Mouse (Mus musculus): ENCODE measurements around the gene Sdk2. TPM values are rescaled to one million over a fixed set of nuclear protein-coding genes. Genes with fewer than 3 reads are reported as not detected.

Sdk2 gene
- polyA plus RNA-seq, 1 experiment from 2014 or later: 4.3 TPM

DNA sequence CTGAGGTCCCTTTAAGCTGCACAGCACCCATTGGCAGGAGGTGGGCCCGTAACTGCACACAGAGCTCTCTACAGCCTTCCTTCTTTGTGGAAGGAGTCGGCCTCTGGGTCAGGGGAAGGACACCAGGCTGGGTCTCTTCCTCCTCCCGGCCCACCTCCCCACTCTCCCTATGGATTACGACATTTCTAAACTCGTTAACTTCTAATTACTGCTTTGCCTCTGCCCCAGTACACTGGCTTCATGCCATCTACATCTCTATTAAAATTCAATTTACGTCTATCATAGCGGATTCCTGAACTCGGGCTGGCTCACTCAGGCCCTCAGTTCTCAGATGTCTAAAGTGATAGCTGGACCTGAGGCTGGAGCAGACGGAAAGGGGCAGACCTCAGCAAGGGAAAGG is 133.2 kb downstream of the Sdk2 start:
- H3K4me1 ChIP-seq (replicated peaks): peaks cover 71% of the 10 kb centered on the region
- no peaks in the 10 kb centered on the region for H3K9me3 ChIP-seq
- peak overlapping the region; percentile 59; the same call in 1 of the 2 replicates for H3K27ac ChIP-seq
- no peak for DNase-seq (ENCODE audit: low spot score)
- no peaks in the 10 kb centered on the region for H3K27me3 ChIP-seq (ENCODE audit: insufficient read depth, poor library complexity, severe bottlenecking)
- 74% methylated on average over 9 of the region's 9 CpGs for WGBS
- no peak overlapping the region for H3K4me3 ChIP-seq
- no peaks in the 10 kb centered on the region for H3K36me3 ChIP-seq

DNA sequence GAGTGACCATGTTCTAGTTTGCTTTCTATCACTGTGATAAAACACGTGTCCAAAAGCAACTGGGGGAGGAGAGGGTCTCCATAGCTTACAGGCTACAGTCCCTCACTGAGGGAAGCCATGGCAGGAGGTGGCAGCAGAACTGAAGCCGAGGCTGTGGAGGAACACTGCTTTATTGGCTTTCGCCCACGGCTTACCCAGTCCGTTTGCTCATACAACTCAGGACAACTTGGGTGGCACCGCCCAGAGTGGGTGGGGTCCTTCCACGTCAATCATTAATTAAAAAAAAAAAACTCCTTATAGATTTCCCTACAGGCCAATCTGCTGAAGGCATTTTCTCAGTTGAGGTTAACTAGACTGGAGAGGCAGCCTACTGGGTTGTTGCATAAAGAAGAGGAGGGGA is 133.9 kb downstream of the Sdk2 start:
- no peaks in the 10 kb centered on the region for H3K9me3 ChIP-seq
- no peak overlapping the region for H3K27ac ChIP-seq
- H3K36me3 ChIP-seq: no peaks in the 10 kb centered on the region
- 65% methylated on average over 7 of the region's 7 CpGs for WGBS
- peaks cover 79% of the 10 kb centered on the region for H3K4me1 ChIP-seq (replicated peaks)
- H3K4me3 ChIP-seq: no peak overlapping the region
- no peaks in the 10 kb centered on the region for H3K27me3 ChIP-seq (ENCODE audit: insufficient read depth, poor library complexity, severe bottlenecking)
- no peak for DNase-seq (ENCODE audit: low spot score)

DNA sequence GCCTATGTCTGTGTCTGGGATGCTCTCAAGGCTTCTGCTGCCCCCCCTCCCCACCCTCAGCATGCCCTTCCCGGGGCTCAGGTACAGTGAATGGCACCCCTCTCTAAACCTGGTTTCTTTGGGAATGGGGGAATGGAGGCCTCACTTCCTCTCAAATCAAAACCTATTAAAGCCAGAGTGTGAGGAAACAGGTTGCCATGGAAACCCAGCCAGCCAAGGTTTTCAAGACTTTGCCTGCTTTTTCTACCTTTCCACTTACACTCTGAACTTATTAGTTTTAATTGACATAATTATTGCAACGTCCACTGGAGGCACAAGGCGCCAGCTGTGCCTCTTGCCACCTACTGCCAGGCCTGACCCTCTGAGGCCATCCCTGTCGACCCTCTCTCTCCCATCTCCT is 135.1 kb downstream of the Sdk2 start:
- Histone ChIP-seq H3K4me3 (no peak overlapping the region), H3K9me3 (no peaks in the 10 kb centered on the region), H3K27ac (0 out of 2 replicates have a peak overlapping the region, but pooled peaks have one; percentile 45), H3K27me3 (ENCODE audit: insufficient read depth, poor library complexity, severe bottlenecking) (no peaks in the 10 kb centered on the region), H3K36me3 (no peaks in the 10 kb centered on the region), H3K4me1 (replicated peaks) (peaks cover 85% of the 10 kb centered on the region)
- 67% methylated on average over 4 of the region's 4 CpGs for WGBS
- no peak for DNase-seq (ENCODE audit: low spot score)

DNA sequence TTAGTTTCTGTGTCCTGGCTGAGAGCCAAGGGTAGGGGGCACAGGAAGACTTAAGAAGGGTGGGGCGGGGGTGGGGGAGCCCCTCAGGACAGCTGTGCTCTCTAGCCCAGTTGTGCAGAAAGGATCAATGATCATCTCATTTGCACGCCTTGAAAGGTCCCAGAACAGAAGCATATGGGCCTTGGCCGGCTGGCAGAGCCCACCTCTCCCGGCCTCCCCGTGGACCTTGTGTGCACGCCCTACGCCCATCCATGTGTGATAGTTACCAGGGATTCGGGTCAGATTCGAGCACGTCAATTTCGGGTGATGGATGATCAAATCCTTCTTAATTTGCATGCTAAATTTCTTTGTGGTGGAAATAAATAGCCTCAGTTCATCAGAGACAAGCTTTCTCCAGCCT is 136.7 kb downstream of the Sdk2 start:
- DNase-seq (ENCODE audit: low spot score): no peak
- Histone ChIP-seq H3K36me3 (no peaks in the 10 kb centered on the region), H3K27ac (peak overlapping the region; percentile 53; the same call in 1 of the 2 replicates), H3K27me3 (ENCODE audit: insufficient read depth, poor library complexity, severe bottlenecking) (no peaks in the 10 kb centered on the region), H3K4me3 (no peak overlapping the region), H3K9me3 (no peaks in the 10 kb centered on the region), H3K4me1 (replicated peaks) (peaks cover 75% of the 10 kb centered on the region)
- WGBS: 77% methylated on average over 11 of the region's 11 CpGs

DNA sequence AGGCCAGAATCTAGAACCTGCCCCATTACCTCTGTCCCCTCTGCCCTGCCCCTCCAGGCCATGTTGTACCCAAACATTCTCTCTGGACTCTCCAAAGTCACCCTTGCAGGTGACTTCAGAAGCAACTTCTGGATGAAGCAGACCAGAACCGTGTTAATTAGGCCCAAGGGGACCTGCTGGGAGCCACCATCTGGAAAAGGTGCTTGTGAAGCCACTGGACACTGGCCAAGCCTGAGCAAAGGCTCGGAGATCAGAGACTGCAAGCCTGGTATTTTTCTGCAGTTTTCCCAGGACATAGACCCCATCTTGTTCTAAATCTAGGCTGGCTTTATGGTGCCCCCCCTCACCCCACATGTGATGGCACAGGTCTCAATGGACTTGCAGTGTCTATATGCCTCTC is 138.0 kb downstream of the Sdk2 start:
- no peak for DNase-seq (ENCODE audit: low spot score)
- Histone ChIP-seq H3K9me3 (no peaks in the 10 kb centered on the region), H3K36me3 (no peaks in the 10 kb centered on the region), H3K4me3 (no peak overlapping the region), H3K27ac (peak overlapping the region; percentile 53), H3K4me1 (replicated peaks) (peaks cover 64% of the 10 kb centered on the region), H3K27me3 (ENCODE audit: insufficient read depth, poor library complexity, severe bottlenecking) (no peaks in the 10 kb centered on the region)
- WGBS: 84% methylated on average over 2 of the region's 2 CpGs

DNA sequence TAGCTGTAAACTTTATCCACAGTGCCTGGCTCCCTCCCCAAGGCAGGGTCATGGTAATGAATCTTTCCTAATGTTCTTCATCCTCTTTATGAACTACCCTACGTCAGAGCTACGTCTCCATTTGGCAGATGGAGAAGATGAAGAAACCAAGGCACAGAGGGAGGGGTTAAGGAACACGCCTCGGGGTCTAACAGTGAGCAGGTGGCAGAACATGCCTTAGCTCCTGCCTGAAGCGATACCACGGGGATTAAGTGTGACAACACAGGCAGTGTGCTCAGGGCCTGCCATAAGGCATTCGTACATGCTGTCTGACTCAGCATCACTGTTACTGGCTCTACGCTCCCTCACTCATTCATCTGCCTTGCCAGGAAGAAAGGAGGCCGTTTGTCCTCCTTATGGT is 138.6 kb downstream of the Sdk2 start:
- no peak for DNase-seq (ENCODE audit: low spot score)
- Histone ChIP-seq H3K27me3 (ENCODE audit: insufficient read depth, poor library complexity, severe bottlenecking) (no peaks in the 10 kb centered on the region), H3K27ac (peak overlapping the region; percentile 35), H3K4me3 (no peak overlapping the region), H3K36me3 (no peaks in the 10 kb centered on the region), H3K9me3 (no peaks in the 10 kb centered on the region), H3K4me1 (replicated peaks) (peaks cover 62% of the 10 kb centered on the region)
- WGBS: 87% methylated on average over 9 of the region's 9 CpGs

GRCm38 (mm10) chr11:113927826-113928225 is 139.0 kb downstream of the Sdk2 start:
- H3K4me3 ChIP-seq: no peak overlapping the region
- H3K9me3 ChIP-seq: no peaks in the 10 kb centered on the region
- no peaks in the 10 kb centered on the region for H3K27me3 ChIP-seq (ENCODE audit: insufficient read depth, poor library complexity, severe bottlenecking)
- H3K27ac ChIP-seq: peak overlapping the region; percentile 54; the same call in 1 of the 2 replicates
- no peaks in the 10 kb centered on the region for H3K36me3 ChIP-seq
- peaks cover 62% of the 10 kb centered on the region for H3K4me1 ChIP-seq (replicated peaks)
- no peak for DNase-seq (ENCODE audit: low spot score)
- WGBS: 76% methylated on average over 3 of the region's 3 CpGs

- no peak overlapping the region for H3K4me3 ChIP-seq
- H3K27me3 ChIP-seq (ENCODE audit: insufficient read depth, poor library complexity, severe bottlenecking): no peaks in the 10 kb centered on the region
- DNase-seq (ENCODE audit: low spot score): no peak
- no peaks in the 10 kb centered on the region for H3K9me3 ChIP-seq
- peak overlapping the region; percentile 54; the same call in 1 of the 2 replicates for H3K27ac ChIP-seq
- no peaks in the 10 kb centered on the region for H3K36me3 ChIP-seq
- H3K4me1 ChIP-seq (replicated peaks): peaks cover 59% of the 10 kb centered on the region
- WGBS: 91% methylated on average over 11 of the region's 11 CpGs
Measured at GRCm38 (mm10) chr11:113927231-113927630, 139.6 kb downstream of the Sdk2 start.

DNA sequence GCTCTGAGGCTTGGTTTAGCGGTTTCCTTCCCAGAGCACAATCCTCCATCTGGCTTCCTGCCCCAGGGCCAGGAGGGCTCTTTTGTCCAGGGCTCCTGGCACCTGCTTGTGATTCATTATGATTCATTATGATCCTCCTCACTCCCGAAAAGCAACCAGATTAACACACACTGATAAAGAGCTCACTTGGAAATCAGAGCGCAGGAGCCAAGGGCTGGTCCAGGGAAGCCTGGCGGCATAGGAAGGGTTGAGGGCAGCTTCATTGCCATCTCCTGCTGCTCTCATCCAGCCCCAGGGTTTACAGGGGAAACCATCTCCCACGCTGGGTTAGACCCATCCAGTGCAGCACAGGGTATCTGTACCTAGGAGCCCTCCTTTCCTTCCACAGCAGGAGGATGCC is 143.7 kb downstream of the Sdk2 start:
- H3K27ac ChIP-seq: peak overlapping the region; percentile 77
- DNase-seq (ENCODE audit: low spot score): no peak
- H3K4me1 ChIP-seq (replicated peaks): peaks cover 21% of the 10 kb centered on the region
- no peaks in the 10 kb centered on the region for H3K27me3 ChIP-seq (ENCODE audit: insufficient read depth, poor library complexity, severe bottlenecking)
- H3K36me3 ChIP-seq: no peaks in the 10 kb centered on the region
- peaks cover 5% of the 10 kb centered on the region; the same call in 1 of the 2 replicates for H3K9me3 ChIP-seq
- H3K4me3 ChIP-seq: no peak overlapping the region
- WGBS: 55% methylated on average over 5 of the region's 5 CpGs

DNA sequence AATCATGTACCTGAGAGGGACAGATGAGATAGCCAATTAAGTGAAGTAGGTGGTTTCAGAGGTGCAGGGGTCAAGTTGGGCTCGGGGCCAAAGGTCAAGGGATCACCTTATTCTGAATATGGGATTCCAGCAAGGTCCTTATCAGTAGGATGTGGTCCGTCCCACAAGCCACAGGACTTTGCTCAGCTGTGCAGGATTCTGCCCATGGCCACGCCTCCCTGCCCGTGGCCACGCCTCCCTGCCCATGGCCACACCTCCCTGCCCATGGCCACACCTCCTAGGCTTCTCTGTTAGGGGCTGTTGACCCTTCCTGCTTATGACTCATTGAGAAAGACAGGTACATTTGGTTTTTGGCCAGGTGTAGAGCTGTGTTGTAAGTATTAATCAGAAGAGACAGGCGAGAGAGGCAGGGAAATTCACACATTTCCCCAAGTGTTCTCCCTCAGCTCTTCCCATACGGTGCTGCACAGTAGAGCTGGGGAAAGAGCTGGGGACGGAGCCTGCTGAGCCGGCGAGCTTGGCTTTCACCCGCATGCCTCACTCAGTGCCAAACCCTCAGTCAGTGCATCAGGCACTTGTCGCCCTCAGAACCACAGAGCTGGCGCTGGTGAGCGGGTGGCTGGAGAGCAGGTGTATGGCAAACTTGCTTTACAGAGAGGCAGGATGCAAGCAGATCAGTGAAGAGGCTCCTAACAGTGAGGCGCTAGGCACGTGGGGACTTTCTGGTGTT is 163.6 kb downstream of the Sdk2 start:
- Histone ChIP-seq H3K4me1 (replicated peaks) (peaks cover 21% of the 10 kb centered on the region), H3K27me3 (ENCODE audit: insufficient read depth, poor library complexity, severe bottlenecking) (no peaks in the 10 kb centered on the region), H3K27ac (no peak overlapping the region), H3K4me3 (no peak overlapping the region), H3K9me3 (no peaks in the 10 kb centered on the region), H3K36me3 (no peaks in the 10 kb centered on the region)
- DNase-seq (ENCODE audit: low spot score): no peak
- 75% methylated on average over 16 of the region's 16 CpGs for WGBS

DNA sequence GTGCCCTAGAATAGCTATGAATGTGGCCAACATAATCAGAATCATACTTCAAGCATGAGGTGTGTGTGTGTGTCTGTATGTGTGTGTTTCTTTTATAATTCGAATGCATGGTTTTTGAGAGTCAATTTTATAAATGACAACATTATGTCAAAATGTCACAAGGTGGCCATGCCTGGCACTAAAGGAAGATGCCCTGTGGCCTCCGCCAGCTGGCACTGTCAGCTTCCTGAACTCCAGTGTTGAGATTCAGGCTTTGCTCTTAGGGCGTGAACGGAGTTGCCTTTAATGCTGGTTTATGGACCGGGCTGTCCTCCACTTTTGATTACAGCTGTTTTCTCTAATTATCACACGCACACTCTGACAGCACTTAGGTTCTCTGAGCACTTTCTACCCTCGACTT is 164.9 kb downstream of the Sdk2 start:
- 92% methylated on average over 7 of the region's 7 CpGs for WGBS
- Histone ChIP-seq H3K27me3 (ENCODE audit: insufficient read depth, poor library complexity, severe bottlenecking) (no peaks in the 10 kb centered on the region), H3K4me1 (replicated peaks) (peaks cover 11% of the 10 kb centered on the region; the same call in 1 of the 2 replicates), H3K27ac (no peak overlapping the region), H3K4me3 (no peak overlapping the region), H3K36me3 (no peaks in the 10 kb centered on the region), H3K9me3 (no peaks in the 10 kb centered on the region)
- no peak for DNase-seq (ENCODE audit: low spot score)

DNA sequence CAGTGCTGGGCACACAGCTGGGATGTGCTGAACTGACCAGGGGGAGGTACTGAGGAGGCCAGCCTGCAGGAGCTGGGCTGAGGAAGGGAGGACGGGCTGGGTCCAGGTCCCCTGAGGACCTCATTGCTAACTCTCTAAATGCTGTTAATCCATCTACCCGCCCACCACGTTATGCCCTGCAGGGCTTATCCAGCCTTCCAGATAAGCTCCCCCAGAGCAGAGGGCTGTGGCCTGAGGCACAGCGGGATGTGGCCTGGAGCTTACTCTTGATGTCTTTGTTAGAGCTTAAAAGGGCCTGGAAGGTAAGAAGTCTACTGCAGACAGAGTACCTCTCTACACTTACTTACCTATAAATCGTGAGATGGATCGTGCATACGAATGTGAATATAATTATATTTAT is 168.2 kb downstream of the Sdk2 start:
- Histone ChIP-seq H3K27ac (no peak overlapping the region), H3K27me3 (ENCODE audit: insufficient read depth, poor library complexity, severe bottlenecking) (no peaks in the 10 kb centered on the region), H3K4me1 (replicated peaks) (peaks cover 9% of the 10 kb centered on the region; the same call in 1 of the 2 replicates), H3K4me3 (no peak overlapping the region), H3K9me3 (no peaks in the 10 kb centered on the region), H3K36me3 (no peaks in the 10 kb centered on the region)
- DNase-seq (ENCODE audit: low spot score): no peak
- WGBS: 39% methylated on average over 7 of the region's 7 CpGs

- H3K27ac ChIP-seq: no peak overlapping the region
- no peak overlapping the region for H3K4me3 ChIP-seq
- no peaks in the 10 kb centered on the region for H3K36me3 ChIP-seq
- peaks cover 21% of the 10 kb centered on the region for H3K4me1 ChIP-seq (replicated peaks)
- H3K27me3 ChIP-seq (ENCODE audit: insufficient read depth, poor library complexity, severe bottlenecking): no peaks in the 10 kb centered on the region
- 94% methylated on average over 5 of the region's 5 CpGs for WGBS
- DNase-seq (ENCODE audit: low spot score): no peak
- H3K9me3 ChIP-seq: no peaks in the 10 kb centered on the region
Measured at GRCm38 (mm10) chr11:113896006-113896405, 170.8 kb downstream of the Sdk2 start.
